Mouse (Mus musculus): ENCODE results near the gene Dlgap4.

Gene Dlgap4

GRCm38 (mm10) chr2:156616513-156616912, 3.0 kb downstream of the Dlgap4 start:
- DNase-seq (ENCODE audit: extremely low read depth, low read depth, low spot score) = no peak

- no peak for DNase-seq (ENCODE audit: extremely low read depth, low read depth, low spot score)
Measured at GRCm38 (mm10) chr2:156617536-156617935, 4.0 kb downstream of the Dlgap4 start.

- DNase-seq (ENCODE audit: extremely low read depth, low read depth, low spot score) = no peak
Measured at GRCm38 (mm10) chr2:156620874-156621273, 7.4 kb downstream of the Dlgap4 start.

- no peak for DNase-seq (ENCODE audit: extremely low read depth, low read depth, low spot score)
Measured at GRCm38 (mm10) chr2:156621449-156621848, 7.9 kb downstream of the Dlgap4 start.

- DNase-seq (ENCODE audit: extremely low read depth, low read depth, low spot score) = no peak
Measured at GRCm38 (mm10) chr2:156622192-156622591, 8.7 kb downstream of the Dlgap4 start.

GRCm38 (mm10) chr2:156623246-156623645, 9.7 kb downstream of the Dlgap4 start:
- DNase-seq (ENCODE audit: extremely low read depth, low read depth, low spot score) = no peak

- DNase-seq (ENCODE audit: extremely low read depth, low read depth, low spot score) = no peak
Measured at GRCm38 (mm10) chr2:156625307-156625706, 11.8 kb downstream of the Dlgap4 start.

- DNase-seq (ENCODE audit: extremely low read depth, low read depth, low spot score) = no peak
Measured at GRCm38 (mm10) chr2:156626119-156626518, 12.6 kb downstream of the Dlgap4 start.

- DNase-seq (ENCODE audit: extremely low read depth, low read depth, low spot score) = no peak
Measured at GRCm38 (mm10) chr2:156626544-156626943, 13.0 kb downstream of the Dlgap4 start.

- DNase-seq (ENCODE audit: extremely low read depth, low read depth, low spot score) = no peak
Measured at GRCm38 (mm10) chr2:156627917-156628316, 14.4 kb downstream of the Dlgap4 start.

GRCm38 (mm10) chr2:156630288-156630687, 16.8 kb downstream of the Dlgap4 start:
- no peak for DNase-seq (ENCODE audit: extremely low read depth, low read depth, low spot score)

- no peak for DNase-seq (ENCODE audit: extremely low read depth, low read depth, low spot score)
Measured at GRCm38 (mm10) chr2:156632721-156633120, 19.2 kb downstream of the Dlgap4 start.

- DNase-seq (ENCODE audit: extremely low read depth, low read depth, low spot score) = no peak
Measured at GRCm38 (mm10) chr2:156635091-156635490, 21.6 kb downstream of the Dlgap4 start.

GRCm38 (mm10) chr2:156641141-156641540, 27.6 kb downstream of the Dlgap4 start:
- DNase-seq (ENCODE audit: extremely low read depth, low read depth, low spot score) = no peak

GRCm38 (mm10) chr2:156642931-156643330, 29.4 kb downstream of the Dlgap4 start:
- DNase-seq (ENCODE audit: extremely low read depth, low read depth, low spot score) = no peak

GRCm38 (mm10) chr2:156643406-156643805, 29.9 kb downstream of the Dlgap4 start:
- no peak for DNase-seq (ENCODE audit: extremely low read depth, low read depth, low spot score)

GRCm38 (mm10) chr2:156645145-156645544, 31.6 kb downstream of the Dlgap4 start:
- DNase-seq (ENCODE audit: extremely low read depth, low read depth, low spot score) = no peak

GRCm38 (mm10) chr2:156646877-156647276, 33.4 kb downstream of the Dlgap4 start:
- no peak for DNase-seq (ENCODE audit: extremely low read depth, low read depth, low spot score)

- no peak for DNase-seq (ENCODE audit: extremely low read depth, low read depth, low spot score)
Measured at GRCm38 (mm10) chr2:156648042-156648441, 34.5 kb downstream of the Dlgap4 start.

- no peak for DNase-seq (ENCODE audit: extremely low read depth, low read depth, low spot score)
Measured at GRCm38 (mm10) chr2:156649450-156649849, 35.9 kb downstream of the Dlgap4 start.

GRCm38 (mm10) chr2:156651019-156651418, 37.5 kb downstream of the Dlgap4 start:
- DNase-seq (ENCODE audit: extremely low read depth, low read depth, low spot score) = no peak

- no peak for DNase-seq (ENCODE audit: extremely low read depth, low read depth, low spot score)
Measured at GRCm38 (mm10) chr2:156652841-156653240, 39.3 kb downstream of the Dlgap4 start.

- no peak for DNase-seq (ENCODE audit: extremely low read depth, low read depth, low spot score)
Measured at GRCm38 (mm10) chr2:156654148-156654547, 40.6 kb downstream of the Dlgap4 start.

- DNase-seq (ENCODE audit: extremely low read depth, low read depth, low spot score) = no peak
Measured at GRCm38 (mm10) chr2:156655626-156656025, 42.1 kb downstream of the Dlgap4 start.

Data from fat pad, adult 2 months (tissue).